Mouse (Mus musculus): ENCODE measurements at regions not wholly inside any gene's neighbourhood (a gene's known extent, or its start where the extent isn't known, plus 50 kb on each side); places are given as distances from the start of the nearest gene placed in this dataset.

DNA sequence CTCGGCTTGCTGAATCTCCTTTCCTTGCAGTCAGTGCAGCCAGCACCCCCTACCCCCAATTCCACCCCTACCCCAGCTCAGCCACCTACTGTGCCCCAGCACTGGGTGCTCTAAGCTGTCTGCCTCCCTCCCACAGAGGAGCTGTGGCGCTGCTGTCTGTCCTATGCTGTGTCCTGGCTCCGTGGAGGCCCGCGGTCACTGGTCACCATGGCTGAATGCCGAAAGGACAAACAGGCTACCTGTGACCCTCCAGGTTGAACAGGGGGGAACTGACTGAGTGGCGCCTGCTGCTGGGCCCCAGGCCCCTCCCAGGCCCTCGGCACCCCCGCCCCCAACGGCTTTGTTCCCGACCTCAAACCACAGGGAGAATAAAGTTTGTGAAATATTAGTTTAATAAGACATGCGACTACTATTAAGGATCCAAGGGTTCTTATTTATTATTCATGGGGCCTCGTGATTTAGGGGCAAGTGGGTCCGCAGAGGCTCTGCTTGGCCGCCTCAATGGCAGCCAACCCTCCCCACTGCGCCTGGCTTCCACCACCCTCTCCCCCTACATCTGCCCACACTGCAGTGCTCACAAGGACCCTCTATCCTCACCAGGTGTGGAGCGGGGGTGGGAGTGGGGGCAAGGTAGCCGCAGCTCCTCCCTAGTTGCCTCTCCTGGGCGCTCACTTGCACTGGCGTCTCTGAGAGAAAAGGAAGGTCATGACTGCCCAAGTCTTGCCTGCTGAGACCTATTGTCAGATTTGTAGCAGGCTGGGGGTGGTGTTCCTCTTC, 90.0 kb upstream of the Mvb12b start:
- TF ChIP-seq POLR2A (IDR thresholded peaks at IDR 0.05; ENCODE audit: borderline replicate concordance, insufficient read depth, low read length), result no peak
- no peak for TF ChIP-seq CTCF (IDR thresholded peaks at IDR 0.05; ENCODE audit: borderline replicate concordance, insufficient read depth, low read depth, low read length)
